Mouse (Mus musculus) spleen, adult 2 months (tissue): ENCODE measurements at regions not wholly inside any gene's neighbourhood (a gene's known extent, or its start where the extent isn't known, plus 50 kb on each side); places are given as distances from the start of the nearest gene placed in this dataset.

Experiments used
- CTCF ChIP-seq: fragments of 200-500 bp; IDR thresholded peaks from 2 replicates; pipeline ENCODE4 v1.5.1; 2011; ENCODE audit warnings: mild to moderate bottlenecking, inconsistent platforms; ENCODE audit not compliant: insufficient read depth, insufficient read length, insufficient replicate concordance; ENCODE audit errors: extremely low read depth
- POLR2A ChIP-seq: fragments of 200-500 bp; IDR thresholded peaks from 2 replicates; pipeline ENCODE4 v1.6.1; 2011; ENCODE audit warnings: low read depth, low read length, inconsistent platforms

GRCm38 (mm10) chr5:17296571-17297035 is 76.4 kb upstream of the Speer4f2 start:
- no peak for TF ChIP-seq POLR2A
- no peak for TF ChIP-seq CTCF
